Mouse (Mus musculus): Measurements from ENCODE around the gene Zfp37.

DNA sequence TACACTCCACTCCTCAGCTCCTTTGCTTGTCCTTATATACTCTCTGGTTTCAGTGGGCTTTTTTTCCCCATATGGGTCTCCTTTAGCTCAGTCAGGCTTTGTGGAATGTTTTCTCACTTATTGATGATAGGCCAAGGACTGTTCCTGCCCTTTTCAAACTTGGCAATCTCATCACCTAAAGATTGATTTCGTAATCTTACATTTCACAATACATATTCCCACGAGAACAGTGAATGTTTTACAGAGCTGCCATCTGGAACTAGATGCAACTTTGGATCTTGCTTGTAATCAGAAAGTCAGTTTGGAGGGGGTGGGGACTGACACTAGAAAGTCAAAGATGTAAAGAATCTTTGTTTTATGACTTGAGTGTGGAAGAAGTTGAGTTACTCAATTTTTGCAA lies 80.0 kb downstream of the Zfp37 start, which contains the start of gene Mup21:
- no peak for TF ChIP-seq POLR2A (IDR thresholded peaks at IDR 0.05; ENCODE audit: borderline replicate concordance, low read depth, low read length)
- no peak for TF ChIP-seq CTCF (IDR thresholded peaks at IDR 0.05; ENCODE audit: low read depth, low read length)

All from bone marrow macrophage, adult 2 months (primary cell).